Mouse (Mus musculus) CH12.LX (cell line): ENCODE measurements around the gene Psmd14. TPM values are rescaled to one million over a fixed set of nuclear protein-coding genes. Genes with fewer than 3 reads are reported as not detected.

Source experiments
- DNase-seq: peaks from one replicate; pipeline ENCODE4 v3.0.0-alpha.2; 2013; ENCODE audit errors: extremely low read depth
- H3K27ac ChIP-seq: 2 replicates; pipeline ENCODE4 v1.5.1; 2012; ENCODE audit warnings: low read depth, mild to moderate bottlenecking, control low read depth, moderate library complexity; ENCODE audit not compliant: insufficient read depth
- H3K27me3 ChIP-seq: replicated peaks from 2 replicates; pipeline ENCODE3; 2012; ENCODE audit warnings: inconsistent platforms
- H3K36me3 ChIP-seq, 2 experiments: replicated peaks in 1 of 2; 2 replicates each; pipeline versions ENCODE3 to v1.6.1; 2012; ENCODE audit warnings: inconsistent platforms in 1 of 2, low read length in 1 of 2, mild to moderate bottlenecking in 1 of 2, mixed read lengths in 1 of 2, moderate library complexity in 1 of 2; ENCODE audit not compliant: control insufficient read depth in 1 of 2, insufficient read depth in 1 of 2
- H3K4me1 ChIP-seq, 2 experiments: 2 replicates each; pipeline ENCODE4 v1.6.1; 2012; ENCODE audit warnings: inconsistent platforms in 1 of 2, moderate library complexity in 1 of 2; ENCODE audit not compliant: insufficient read depth in 2 of 2, control insufficient read depth in 1 of 2
- H3K4me2 ChIP-seq: 2 replicates; pipeline ENCODE4 v1.6.1; 2012; ENCODE audit warnings: low read depth, mild to moderate bottlenecking, control low read depth; ENCODE audit not compliant: poor library complexity, insufficient read depth, severe bottlenecking
- H3K4me3 ChIP-seq, 3 experiments: fragments of 150-350 bp in 1 of 3; sonication (generic) in 1 of 3; replicated peaks in 1 of 3; 2 replicates each; pipeline versions ENCODE3 to v1.5.1; 2011 to 2012; ENCODE audit warnings: low read depth in 2 of 3, low read length in 2 of 3, mild to moderate bottlenecking in 2 of 3, moderate library complexity in 2 of 3, control low read depth in 1 of 3, improper control_type of control experiment in 1 of 3, inconsistent platforms in 1 of 3, mixed read lengths in 1 of 3; ENCODE audit not compliant: poor library complexity in 1 of 3
- H3K79me2 ChIP-seq: replicated peaks from 2 replicates; pipeline ENCODE4 v1.6.1; 2012; ENCODE audit warnings: mild to moderate bottlenecking, moderate library complexity; ENCODE audit not compliant: control insufficient read depth, poor library complexity, insufficient read depth, severe bottlenecking; ENCODE audit errors: extremely low read depth
- H3K9ac ChIP-seq: 2 replicates; pipeline ENCODE4 v1.6.1; 2012; ENCODE audit warnings: low read depth, mild to moderate bottlenecking, control low read depth, moderate library complexity; ENCODE audit not compliant: insufficient read depth
- H3K9me3 ChIP-seq: replicated peaks from 2 replicates; pipeline ENCODE3; 2012; ENCODE audit warnings: low read length, inconsistent platforms, mixed read lengths
- CHD2 ChIP-seq: IDR thresholded peaks from 2 replicates; pipeline ENCODE4 v1.6.1; 2011; ENCODE audit warnings: low read length, improper control_type of control experiment
- CTCF ChIP-seq, 2 experiments: IDR thresholded peaks in 1 of 2; conservative IDR thresholded peaks in 1 of 2; 2 replicates each; pipeline ENCODE4 v1.5.1; 2011 to 2012; ENCODE audit warnings: low read depth in 2 of 2, low read length in 2 of 2, improper control_type of control experiment in 1 of 2, inconsistent platforms in 1 of 2, mild to moderate bottlenecking in 1 of 2, moderate library complexity in 1 of 2
- E2F4 ChIP-seq: IDR thresholded peaks from 2 replicates; pipeline ENCODE4 v1.6.1; 2011; ENCODE audit warnings: low read depth, low read length, improper control_type of control experiment; ENCODE audit not compliant: insufficient replicate concordance
- ELF1 ChIP-seq: IDR thresholded peaks from 2 replicates; pipeline ENCODE4 v1.6.1; 2014; ENCODE audit warnings: low read depth, mild to moderate bottlenecking, inconsistent platforms, low read length, improper control_type of control experiment
- EP300 ChIP-seq: IDR thresholded peaks from 2 replicates; pipeline ENCODE4 v1.6.1; 2011; ENCODE audit warnings: low read length, improper control_type of control experiment
- HCFC1 ChIP-seq: IDR thresholded peaks from 2 replicates; pipeline ENCODE4 v1.6.1; 2012; ENCODE audit warnings: low read depth, mild to moderate bottlenecking, inconsistent platforms, low read length, improper control_type of control experiment
- JUN ChIP-seq: IDR thresholded peaks from 2 replicates; pipeline ENCODE4 v1.6.1; 2011; ENCODE audit warnings: low read depth, mild to moderate bottlenecking, low read length, improper control_type of control experiment, moderate library complexity; ENCODE audit not compliant: insufficient read depth
- JUND ChIP-seq: conservative IDR thresholded peaks from 2 replicates; pipeline ENCODE4 v1.6.1; 2011; ENCODE audit warnings: low read depth, low read length, improper control_type of control experiment
- MAFK ChIP-seq: IDR thresholded peaks from 2 replicates; pipeline ENCODE4 v1.6.1; 2011; ENCODE audit warnings: low read length, improper control_type of control experiment; ENCODE audit not compliant: insufficient replicate concordance
- MAX ChIP-seq: IDR thresholded peaks from 2 replicates; pipeline ENCODE4 v1.6.1; 2011; ENCODE audit warnings: low read length, improper control_type of control experiment
- MEF2A ChIP-seq: IDR thresholded peaks from 2 replicates; pipeline ENCODE4 v1.6.1; 2014; ENCODE audit warnings: low read depth, mild to moderate bottlenecking, inconsistent platforms, low read length, improper control_type of control experiment, borderline replicate concordance
- MXI1 ChIP-seq: IDR thresholded peaks from 2 replicates; pipeline ENCODE4 v1.6.1; 2011; ENCODE audit warnings: mild to moderate bottlenecking, low read depth, low read length, improper control_type of control experiment
- MYC ChIP-seq: IDR thresholded peaks from 2 replicates; pipeline ENCODE4 v1.6.1; 2011; ENCODE audit warnings: low read depth, mild to moderate bottlenecking, improper control_type of control experiment, low read length
- NELFE ChIP-seq: IDR thresholded peaks from 2 replicates; pipeline ENCODE4 v1.6.1; 2011; ENCODE audit warnings: low read depth, low read length, improper control_type of control experiment
- NRF1 ChIP-seq: IDR thresholded peaks from 2 replicates; pipeline ENCODE4 v1.6.1; 2014; ENCODE audit warnings: low read depth, mild to moderate bottlenecking, inconsistent platforms, low read length, improper control_type of control experiment, moderate library complexity
- PAX5 ChIP-seq: IDR thresholded peaks from 2 replicates; pipeline ENCODE4 v1.6.1; 2012; ENCODE audit warnings: low read length, inconsistent platforms, mixed read lengths
- POLR2A ChIP-seq: IDR thresholded peaks from 2 replicates; pipeline ENCODE4 v1.6.1; 2011; ENCODE audit warnings: low read depth, mild to moderate bottlenecking, improper control_type of control experiment, low read length
- POLR2AphosphoS2 ChIP-seq: IDR thresholded peaks from 2 replicates; pipeline ENCODE4 v1.6.1; 2011; ENCODE audit warnings: low read depth, low read length, improper control_type of control experiment
- RCOR1 ChIP-seq: conservative IDR thresholded peaks from 2 replicates; pipeline ENCODE4 v1.6.1; 2012; ENCODE audit warnings: low read depth, mild to moderate bottlenecking, inconsistent platforms, low read length, improper control_type of control experiment
- SIN3A ChIP-seq: IDR thresholded peaks from 2 replicates; pipeline ENCODE4 v1.6.1; 2012; ENCODE audit warnings: low read length, improper control_type of control experiment, inconsistent platforms
- TCF12 ChIP-seq: IDR thresholded peaks from 2 replicates; pipeline ENCODE4 v1.6.1; 2014; ENCODE audit warnings: low read depth, mild to moderate bottlenecking, inconsistent platforms, low read length, improper control_type of control experiment
- USF1 ChIP-seq: IDR thresholded peaks from 2 replicates; pipeline ENCODE4 v1.6.1; 2014; ENCODE audit warnings: low read depth, mild to moderate bottlenecking, inconsistent platforms, low read length, improper control_type of control experiment
- ZC3H11A ChIP-seq: IDR thresholded peaks from 2 replicates; pipeline ENCODE4 v1.6.1; 2012; ENCODE audit warnings: low read depth, mild to moderate bottlenecking, inconsistent platforms, low read length, improper control_type of control experiment
- ZNF384 ChIP-seq: IDR thresholded peaks from 2 replicates; pipeline ENCODE4 v1.6.1; 2012; ENCODE audit warnings: low read depth, low read length, improper control_type of control experiment, inconsistent platforms
- dilution Hi-C: fragments of 300-500 bp; cut with MboI; formaldehyde crosslinking; loops from 2 replicates; pipeline ENCODE4 v1.14.3; 2020; ENCODE audit warnings: low sequenced_read_pairs; ENCODE audit not compliant: extremely low pct_unique_long_range_greater_than_20kb, extremely low pct_ligation_motif_present
- in situ Hi-C: fragments of 300-500 bp; cut with MboI; formaldehyde crosslinking; loops from 3 replicates; pipeline ENCODE4 v1.14.3; 2019; ENCODE audit warnings: low sequenced_read_pairs, low pct_ligation_motif_present, low pct_unique_long_range_greater_than_20kb, mixed read lengths
- polyA plus RNA-seq: library from polyadenylated mRNA; unstranded; fragments of >175 nt; gene quantifications from 2 replicates; pipeline ENCODE4 v1.2.1, GENCODE M21; 2012; ENCODE audit warnings: low read depth; ENCODE audit not compliant: insufficient read length
- total RNA-seq, 2 experiments: library from RNA; depleted of rRNA; stranded (reverse); fragments of 300-350 nt in 1 of 2; fragments of >200 nt in 1 of 2; gene quantifications; 2 replicates each; pipeline ENCODE4 v1.2.3; 2012 to 2014

Gene Psmd14
- total and polyA plus RNA-seq, 3 experiments: 159 to 418 (median 267) TPM

GRCm38 (mm10) chr2:61709570-61709969 is 1.9 kb upstream of the Psmd14 start:
- Histone ChIP-seq H3K27me3 (no peaks in the 10 kb centered on the region), H3K79me2 (peaks cover 26% of the 10 kb centered on the region), H3K27ac (no peak overlapping the region), H3K4me1 (peaks cover 8 to 20% of the 10 kb centered on the region in 2 experiments), H3K9me3 (no peaks in the 10 kb centered on the region), H3K9ac (no peak overlapping the region), H3K4me3 (no peak overlapping the region), H3K4me2 (no peak overlapping the region), H3K36me3 (peaks cover 0 to 13% of the 10 kb centered on the region in 2 experiments)
- TF ChIP-seq HCFC1: no peak
- TF ChIP-seq EP300: no peak
- no peak for TF ChIP-seq CHD2
- TF ChIP-seq MXI1: no peak
- no peak for TF ChIP-seq POLR2A
- no peak for TF ChIP-seq USF1
- TF ChIP-seq RCOR1: no peak
- no peak for TF ChIP-seq PAX5
- no peak for TF ChIP-seq ELF1
- no peak for TF ChIP-seq TCF12
- no peak for TF ChIP-seq ZC3H11A
- TF ChIP-seq JUND: no peak
- TF ChIP-seq POLR2AphosphoS2: no peak
- TF ChIP-seq MAFK: no peak
- no peak for TF ChIP-seq MEF2A
- no peak for TF ChIP-seq MYC
- dilution Hi-C loops (no loop called here), in situ Hi-C loops (no loop called here)
- DNase-seq: no peak

- peak overlapping the region; percentile 97 for H3K9ac ChIP-seq
- peaks cover 50% of the 10 kb centered on the region for H3K79me2 ChIP-seq
- TF ChIP-seq EP300 (no peak), MAX (no peak), ZNF384 (peak; percentile 86), CHD2 (no peak), ZC3H11A (no peak), E2F4 (0 out of 2 replicates have a peak, but pooled peaks have one; percentile 55), POLR2A (peak; percentile 45; the same call in 1 of the 2 replicates), SIN3A (peak; percentile 13; the same call in 1 of the 2 replicates), NRF1 (no peak), CTCF (conservative IDR thresholded peaks at IDR 0.05 in 1 of 2, IDR thresholded peaks at IDR 0.05 in 1 of 2; ENCODE audit: low read depth in 2 of 2, low read length in 2 of 2) (no peak), NELFE (no peak), POLR2AphosphoS2 (0 out of 2 replicates have a peak, but pooled peaks have one; percentile 21), HCFC1 (0 out of 2 replicates have a peak, but pooled peaks have one; percentile 16), MEF2A (no peak), USF1 (no peak), JUN (no peak), MYC (0 out of 2 replicates have a peak, but pooled peaks have one; percentile 34), MXI1 (no peak), TCF12 (0 out of 2 replicates have a peak, but pooled peaks have one; percentile 39)
- H3K4me2 ChIP-seq: peak overlapping the region; percentile 55
- H3K36me3 ChIP-seq: peaks cover 0 to 21% of the 10 kb centered on the region in 2 experiments
- H3K4me1 ChIP-seq: peaks cover 8 to 40% of the 10 kb centered on the region in 2 experiments
- in situ Hi-C loops: no loop called here
- peak; percentile 82 for DNase-seq
- dilution Hi-C loops: no loop called here
- H3K4me3 ChIP-seq: peak overlapping the region; percentile 82 to 98 (median 97)
- no peaks in the 10 kb centered on the region for H3K27me3 ChIP-seq
- H3K27ac ChIP-seq: no peak overlapping the region
- H3K9me3 ChIP-seq: no peaks in the 10 kb centered on the region
Measured at GRCm38 (mm10) chr2:61712526-61712925, 1.0 kb downstream of the Psmd14 start.
